Mouse (Mus musculus): ENCODE results near the gene A230072I06Rik. TPM values are rescaled to one million over a fixed set of nuclear protein-coding genes. Genes with fewer than 3 reads are reported as not detected.

The A230072I06Rik gene
- polyA plus RNA-seq, 1 experiment, result not detected

- TF ChIP-seq CTCF (IDR thresholded peaks at IDR 0.05; ENCODE audit: borderline replicate concordance, control insufficient read depth, extremely low read depth, insufficient read depth, low read length, poor library complexity) (no peak), POLR2A (IDR thresholded peaks at IDR 0.05; ENCODE audit: control insufficient read depth, extremely low read depth, insufficient read depth, low read length, poor library complexity) (no peak)
- WGBS, result 94% methylated on average over 22 of the region's 22 CpGs
- no peaks in the 10 kb centered on the region for H3K4me1 ChIP-seq (replicated peaks; ENCODE audit: control insufficient read depth, insufficient read depth, low read length)
- H3K27me3 ChIP-seq (ENCODE audit: control insufficient read depth, insufficient read depth, low read length), result no peaks in the 10 kb centered on the region
- no peaks in the 10 kb centered on the region for H3K36me3 ChIP-seq (ENCODE audit: control insufficient read depth, insufficient read depth, low read length)
- H3K27ac ChIP-seq (ENCODE audit: control insufficient read depth, insufficient read depth, low read length), result no peak overlapping the region
- no peak overlapping the region for H3K4me3 ChIP-seq (ENCODE audit: control insufficient read depth, insufficient read depth, low read length)
- no peak for DNase-seq
These were observed 3.5 kb downstream of the A230072I06Rik start for GRCm38 (mm10) chr8:12282128-12282527.

GRCm38 (mm10) chr8:12290551-12290950, 11.9 kb downstream of the A230072I06Rik start:
- no peaks in the 10 kb centered on the region for H3K27me3 ChIP-seq (ENCODE audit: control insufficient read depth, insufficient read depth, low read length)
- no peaks in the 10 kb centered on the region for H3K4me1 ChIP-seq (replicated peaks; ENCODE audit: control insufficient read depth, insufficient read depth, low read length)
- DNase-seq, result no peak
- H3K36me3 ChIP-seq (ENCODE audit: control insufficient read depth, insufficient read depth, low read length), result no peaks in the 10 kb centered on the region
- no peak overlapping the region for H3K27ac ChIP-seq (ENCODE audit: control insufficient read depth, insufficient read depth, low read length)
- no peak for TF ChIP-seq CTCF (IDR thresholded peaks at IDR 0.05; ENCODE audit: borderline replicate concordance, control insufficient read depth, extremely low read depth, insufficient read depth, low read length, poor library complexity)
- TF ChIP-seq POLR2A (IDR thresholded peaks at IDR 0.05; ENCODE audit: control insufficient read depth, extremely low read depth, insufficient read depth, low read length, poor library complexity), result no peak
- H3K4me3 ChIP-seq (ENCODE audit: control insufficient read depth, insufficient read depth, low read length), result no peak overlapping the region

GRCm38 (mm10) chr8:12298326-12298950, 19.8 kb downstream of the A230072I06Rik start:
- TF ChIP-seq POLR2A (IDR thresholded peaks at IDR 0.05; ENCODE audit: control insufficient read depth, extremely low read depth, insufficient read depth, low read length, poor library complexity) (no peak), CTCF (IDR thresholded peaks at IDR 0.05; ENCODE audit: borderline replicate concordance, control insufficient read depth, extremely low read depth, insufficient read depth, low read length, poor library complexity) (no peak)
- H3K27ac ChIP-seq (ENCODE audit: control insufficient read depth, insufficient read depth, low read length), result no peak overlapping the region
- DNase-seq, result no peak
- 90% methylated on average over 10 of the region's 10 CpGs for WGBS
- H3K4me1 ChIP-seq (replicated peaks; ENCODE audit: control insufficient read depth, insufficient read depth, low read length), result no peaks in the 10 kb centered on the region
- H3K27me3 ChIP-seq (ENCODE audit: control insufficient read depth, insufficient read depth, low read length), result no peaks in the 10 kb centered on the region
- no peaks in the 10 kb centered on the region for H3K36me3 ChIP-seq (ENCODE audit: control insufficient read depth, insufficient read depth, low read length)
- H3K4me3 ChIP-seq (ENCODE audit: control insufficient read depth, insufficient read depth, low read length), result no peak overlapping the region

DNA sequence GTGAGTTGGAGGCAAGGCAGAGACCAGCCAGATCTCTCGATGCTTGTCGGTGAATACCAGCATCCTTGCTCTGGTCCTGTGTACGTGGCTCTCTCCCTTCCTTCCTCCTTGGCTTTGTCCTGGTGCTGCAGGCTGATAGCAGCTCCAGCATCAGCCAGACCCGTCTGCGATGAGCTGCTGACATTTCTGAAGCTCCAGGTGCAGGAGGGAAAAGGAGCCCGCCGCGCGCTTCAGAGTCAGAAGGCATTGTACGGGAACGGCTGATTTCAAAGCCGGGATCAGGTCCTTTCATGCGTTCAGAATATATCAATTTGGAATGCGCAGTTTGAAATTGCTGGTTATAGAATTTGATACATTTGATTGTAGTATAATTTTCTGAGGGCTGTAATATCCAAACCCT, 23.4 kb downstream of the A230072I06Rik start:
- TF ChIP-seq CTCF (IDR thresholded peaks at IDR 0.05; ENCODE audit: borderline replicate concordance, control insufficient read depth, extremely low read depth, insufficient read depth, low read length, poor library complexity) (no peak), POLR2A (IDR thresholded peaks at IDR 0.05; ENCODE audit: control insufficient read depth, extremely low read depth, insufficient read depth, low read length, poor library complexity) (no peak)
- H3K27ac ChIP-seq (ENCODE audit: control insufficient read depth, insufficient read depth, low read length), result no peak overlapping the region
- no peak overlapping the region for H3K4me3 ChIP-seq (ENCODE audit: control insufficient read depth, insufficient read depth, low read length)
- no peaks in the 10 kb centered on the region for H3K27me3 ChIP-seq (ENCODE audit: control insufficient read depth, insufficient read depth, low read length)
- no peaks in the 10 kb centered on the region for H3K36me3 ChIP-seq (ENCODE audit: control insufficient read depth, insufficient read depth, low read length)
- 81% methylated on average over 14 of the region's 14 CpGs for WGBS
- H3K4me1 ChIP-seq (replicated peaks; ENCODE audit: control insufficient read depth, insufficient read depth, low read length), result no peaks in the 10 kb centered on the region; the same call in 1 of the 2 replicates
- DNase-seq, result no peak

DNA sequence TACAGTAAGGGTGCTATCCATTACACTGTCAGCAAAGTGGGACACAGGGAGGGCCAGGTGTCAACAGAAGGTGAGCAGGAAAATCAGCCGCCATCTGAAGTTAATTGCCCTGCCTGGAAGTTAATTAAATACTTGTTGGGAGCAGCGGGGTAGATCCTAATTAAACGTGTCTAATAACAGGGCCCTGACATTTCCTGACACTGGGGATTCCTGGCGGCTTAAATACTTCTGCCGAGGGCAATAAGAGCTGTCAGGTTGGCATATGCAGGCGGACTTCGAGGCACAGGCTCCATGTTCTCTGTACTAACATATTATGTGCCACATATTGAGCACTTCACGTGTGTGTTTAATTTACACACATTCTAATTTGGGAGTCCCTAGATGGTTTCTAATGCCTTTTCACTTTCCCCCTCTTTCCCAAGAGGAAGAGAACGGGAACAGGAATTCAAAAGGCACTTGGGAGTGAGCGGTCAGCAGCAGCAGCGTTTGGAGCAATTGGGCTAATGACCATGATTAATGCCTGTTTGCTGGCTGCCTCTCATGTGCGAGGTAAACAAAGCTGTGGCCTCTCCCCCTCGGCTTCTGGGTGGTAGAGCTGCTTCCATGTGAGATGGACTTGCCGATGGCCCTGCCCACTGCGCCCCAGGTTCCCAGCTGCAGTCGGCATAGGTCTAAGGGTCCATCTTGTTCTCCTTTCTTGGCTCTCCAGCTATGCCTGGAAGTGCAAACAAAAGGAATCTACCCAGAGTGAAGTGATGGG, 34.5 kb downstream of the A230072I06Rik start:
- Histone ChIP-seq H3K27me3 (ENCODE audit: control insufficient read depth, insufficient read depth, low read length) (no peaks in the 10 kb centered on the region), H3K27ac (ENCODE audit: control insufficient read depth, insufficient read depth, low read length) (no peak overlapping the region), H3K4me3 (ENCODE audit: control insufficient read depth, insufficient read depth, low read length) (no peak overlapping the region), H3K36me3 (ENCODE audit: control insufficient read depth, insufficient read depth, low read length) (no peaks in the 10 kb centered on the region), H3K4me1 (replicated peaks; ENCODE audit: control insufficient read depth, insufficient read depth, low read length) (no peaks in the 10 kb centered on the region)
- WGBS, result 58% methylated on average over 16 of the region's 16 CpGs
- TF ChIP-seq CTCF (IDR thresholded peaks at IDR 0.05; ENCODE audit: borderline replicate concordance, control insufficient read depth, extremely low read depth, insufficient read depth, low read length, poor library complexity), result no peak
- no peak for TF ChIP-seq POLR2A (IDR thresholded peaks at IDR 0.05; ENCODE audit: control insufficient read depth, extremely low read depth, insufficient read depth, low read length, poor library complexity)
- no peak for DNase-seq

DNA sequence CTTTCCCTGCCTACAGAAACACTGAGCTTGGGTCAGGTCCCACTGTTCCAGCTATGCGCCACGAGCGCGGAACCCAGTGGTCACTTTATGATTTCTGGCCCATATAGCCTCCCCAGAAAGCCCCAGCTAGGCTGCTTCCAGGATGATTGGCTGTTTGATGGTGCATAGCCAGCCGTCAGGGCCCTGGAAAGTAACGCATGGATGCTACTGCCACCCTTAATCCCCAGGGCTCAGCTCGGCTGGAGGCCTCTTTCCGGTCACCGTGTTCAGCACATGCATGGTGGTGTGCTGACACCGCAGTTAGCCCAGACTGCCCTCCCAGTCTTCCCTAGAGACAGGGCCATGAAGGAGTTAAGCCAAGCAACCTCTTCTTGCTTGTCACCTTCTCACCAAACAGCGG, 35.6 kb downstream of the A230072I06Rik start:
- DNase-seq, result no peak
- H3K27me3 ChIP-seq (ENCODE audit: control insufficient read depth, insufficient read depth, low read length), result no peaks in the 10 kb centered on the region
- H3K4me3 ChIP-seq (ENCODE audit: control insufficient read depth, insufficient read depth, low read length), result no peak overlapping the region
- no peaks in the 10 kb centered on the region for H3K4me1 ChIP-seq (replicated peaks; ENCODE audit: control insufficient read depth, insufficient read depth, low read length)
- TF ChIP-seq CTCF (IDR thresholded peaks at IDR 0.05; ENCODE audit: borderline replicate concordance, control insufficient read depth, extremely low read depth, insufficient read depth, low read length, poor library complexity), result no peak
- no peak for TF ChIP-seq POLR2A (IDR thresholded peaks at IDR 0.05; ENCODE audit: control insufficient read depth, extremely low read depth, insufficient read depth, low read length, poor library complexity)
- WGBS, result 76% methylated on average over 11 of the region's 11 CpGs
- H3K27ac ChIP-seq (ENCODE audit: control insufficient read depth, insufficient read depth, low read length), result no peak overlapping the region
- H3K36me3 ChIP-seq (ENCODE audit: control insufficient read depth, insufficient read depth, low read length), result no peaks in the 10 kb centered on the region

Measured in thymus, adult 2 months (tissue).